Mouse (Mus musculus) macrophage (primary cell): ENCODE data around the gene Fank1. TPM values are rescaled to one million over a fixed set of nuclear protein-coding genes. Genes with fewer than 3 reads are reported as not detected.

Experiments
- H3K27ac ChIP-seq: fragments of 350-480 bp; formaldehyde crosslinking; 2 replicates; pipeline ENCODE4 v1.9.0; 2021
- H3K36me3 ChIP-seq: fragments of 350-480 bp; formaldehyde crosslinking; 2 replicates; pipeline ENCODE4 v1.9.0; 2021; ENCODE audit errors: inconsistent target
- H3K4me3 ChIP-seq: fragments of 350-480 bp; formaldehyde crosslinking; 2 replicates; pipeline ENCODE4 v1.9.0; 2021; ENCODE audit errors: inconsistent target
- H3K79me2 ChIP-seq: fragments of 350-480 bp; formaldehyde crosslinking; 2 replicates; pipeline ENCODE4 v1.9.0; 2021; ENCODE audit errors: inconsistent target
- WGBS: methylation state at CpG from one replicate; pipeline ENCODE4 v1.1.7; 2026; ENCODE audit warnings: inconsistent platforms; ENCODE audit not compliant: missing documents; 5-methylcytosine and 5-hydroxymethylcytosine counted together
- polyA plus RNA-seq: library from polyadenylated mRNA; stranded (reverse); fragments of 250-400 nt; gene quantifications from 3 replicates; pipeline ENCODE4 v1.2.4, GENCODE M21; 2018; ENCODE audit warnings: inconsistent platforms

Gene Fank1
- polyA plus RNA-seq, 1 experiment from 2014 or later, result not detected

DNA sequence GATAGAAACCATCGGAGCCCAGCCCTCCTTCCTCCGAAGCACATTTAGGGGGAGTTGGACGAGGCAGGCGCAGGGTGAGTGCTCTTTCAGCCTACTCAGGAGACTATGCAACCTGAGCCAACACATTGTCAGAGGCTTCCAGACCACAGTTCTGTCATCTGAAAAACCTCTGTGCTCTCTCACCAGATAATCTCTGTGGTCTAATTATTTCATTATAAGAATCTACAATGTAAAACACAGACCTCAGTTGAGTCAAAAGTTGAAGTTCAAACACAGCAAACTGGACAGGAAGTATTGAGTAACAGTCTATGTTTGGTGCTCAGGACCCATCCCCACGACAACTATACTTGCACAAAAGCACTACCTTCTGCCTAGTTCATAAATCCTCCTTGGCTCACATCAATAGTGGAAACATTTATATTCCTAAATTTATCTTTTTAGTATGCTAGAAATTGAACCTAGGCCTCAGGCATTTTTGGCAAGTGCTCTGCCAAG is 18.7 kb upstream of the Fank1 start:
- H3K79me2 ChIP-seq, result peaks cover 5% of the 10 kb centered on the region; the same call in 1 of the 2 replicates
- no peak overlapping the region for H3K4me3 ChIP-seq
- H3K36me3 ChIP-seq, result 0 out of 2 replicates have a peak, but pooled peaks cover 6% of the 10 kb centered on the region
- peak overlapping the region; percentile 22; the same call in 1 of the 2 replicates for H3K27ac ChIP-seq
- WGBS, result 80% methylated on average over 5 of the region's 5 CpGs

DNA sequence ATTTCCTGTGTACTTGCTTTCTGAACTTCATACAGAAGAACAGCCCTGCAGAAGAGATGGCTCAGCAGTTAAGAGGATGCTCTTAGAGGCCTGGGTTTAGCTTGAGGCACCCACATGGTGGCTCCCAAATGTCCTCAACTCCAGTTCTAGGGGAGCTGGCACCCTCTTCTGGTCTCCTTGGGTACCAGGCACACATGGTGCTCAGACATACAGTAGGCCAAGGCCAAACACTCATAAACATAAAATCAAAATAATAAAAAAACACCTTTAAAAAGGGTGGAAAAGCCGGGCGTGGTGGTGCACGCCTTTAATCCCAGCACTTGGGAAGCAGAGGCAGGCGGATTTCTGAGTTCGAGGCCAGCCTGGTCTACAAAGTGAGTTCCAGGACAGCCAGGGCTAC is 17.9 kb upstream of the Fank1 start:
- 0 out of 2 replicates have a peak, but pooled peaks cover 6% of the 10 kb centered on the region for H3K36me3 ChIP-seq
- H3K27ac ChIP-seq, result peak overlapping the region; percentile 22; the same call in 1 of the 2 replicates
- H3K79me2 ChIP-seq, result peaks cover 5% of the 10 kb centered on the region; the same call in 1 of the 2 replicates
- no peak overlapping the region for H3K4me3 ChIP-seq
- WGBS, result 80% methylated on average over 3 of the region's 5 CpGs

DNA sequence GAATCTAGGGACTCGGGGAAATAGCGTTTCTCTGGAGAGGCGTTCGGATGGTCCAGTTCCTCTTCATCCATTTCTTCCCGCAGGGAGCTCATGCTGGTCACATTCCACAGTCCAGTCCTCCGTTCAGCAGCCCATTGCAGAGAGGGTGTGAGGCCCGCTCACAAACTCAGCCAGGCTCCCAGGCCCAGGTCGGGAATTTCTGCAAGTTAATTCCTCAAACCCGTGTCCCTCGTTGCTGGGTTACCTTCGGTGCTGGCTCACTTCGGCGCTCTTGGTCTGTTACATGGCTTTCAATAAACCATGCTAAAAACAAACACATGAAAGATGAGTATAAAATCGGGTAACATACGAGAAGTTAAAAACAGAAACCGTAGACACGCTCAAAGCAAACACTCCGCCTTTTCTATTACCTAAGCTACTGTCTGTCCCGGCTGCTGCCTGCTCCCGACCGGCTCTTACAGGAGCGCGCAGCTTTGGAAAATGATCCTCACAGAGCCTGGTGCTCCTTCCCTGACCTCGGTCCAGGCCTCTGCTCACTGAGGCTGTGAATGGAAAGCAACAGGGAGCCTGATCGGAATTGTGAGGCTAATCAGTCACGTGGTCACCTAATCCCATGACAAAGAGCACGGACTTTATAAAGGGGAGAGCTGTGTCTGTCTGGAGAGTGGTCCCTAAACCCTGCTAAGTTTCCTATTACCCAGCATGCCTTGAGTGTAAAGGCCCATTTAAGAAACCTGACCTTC is 16.9 kb upstream of the Fank1 start:
- Histone ChIP-seq H3K36me3 (0 out of 2 replicates have a peak, but pooled peaks cover 6% of the 10 kb centered on the region), H3K4me3 (no peak overlapping the region)
- 92% methylated on average over 27 of the region's 27 CpGs for WGBS

DNA sequence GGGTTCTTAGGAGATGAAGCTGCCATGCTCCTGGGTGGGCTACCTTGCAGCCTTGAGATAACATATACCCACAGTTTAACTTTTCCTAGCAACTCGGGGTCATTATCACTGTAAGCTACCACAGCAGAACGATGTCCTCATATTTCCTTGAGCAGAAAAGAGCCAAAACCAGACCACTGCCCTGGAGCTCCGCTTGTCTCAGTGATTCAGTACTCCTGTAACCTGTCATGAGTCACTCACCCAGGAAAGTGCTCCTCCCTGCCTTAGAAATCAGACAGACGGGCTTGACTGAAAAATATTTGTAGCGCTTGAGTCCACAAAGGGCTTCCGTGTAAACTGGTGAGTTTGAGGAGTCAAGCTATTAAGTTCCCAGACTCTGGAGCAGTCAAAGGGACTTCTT is 14.0 kb upstream of the Fank1 start:
- no peak overlapping the region for H3K27ac ChIP-seq
- WGBS, result 96% methylated on average over 6 of the region's 6 CpGs
- 0 out of 2 replicates have a peak, but pooled peaks cover 6% of the 10 kb centered on the region for H3K36me3 ChIP-seq
- H3K4me3 ChIP-seq, result no peak overlapping the region
- peaks cover 10% of the 10 kb centered on the region; the same call in 1 of the 2 replicates for H3K79me2 ChIP-seq

More for the DNA sequence above, 16.9 kb upstream of the Fank1 start:
- Histone ChIP-seq H3K79me2 (peaks cover 5% of the 10 kb centered on the region; the same call in 1 of the 2 replicates), H3K27ac (no peak overlapping the region)

DNA sequence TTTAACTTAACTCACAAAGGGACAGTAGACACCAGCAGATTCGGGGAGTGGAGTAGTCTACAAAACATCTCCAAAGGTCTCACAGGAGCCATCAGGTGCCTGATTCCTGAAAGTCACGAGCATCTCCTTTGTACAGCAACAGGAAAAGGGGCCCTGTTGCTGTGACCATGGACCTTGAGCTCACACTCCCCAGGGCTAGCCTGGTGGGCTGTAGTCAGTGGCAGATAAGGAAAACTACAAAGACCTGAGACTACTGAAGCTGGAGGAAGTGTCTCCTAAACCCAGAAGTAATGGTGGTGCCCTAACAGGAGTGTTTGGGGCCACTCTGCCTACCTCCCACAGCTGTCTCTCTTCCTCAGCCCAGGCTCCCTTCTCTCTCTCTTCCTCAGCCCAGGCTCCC is 12.2 kb upstream of the Fank1 start:
- Histone ChIP-seq H3K79me2 (peaks cover 16% of the 10 kb centered on the region; the same call in 1 of the 2 replicates), H3K36me3 (0 out of 2 replicates have a peak, but pooled peaks cover 3% of the 10 kb centered on the region), H3K27ac (no peak overlapping the region), H3K4me3 (no peak overlapping the region)
- 93% methylated on average over 2 of the region's 2 CpGs for WGBS

DNA sequence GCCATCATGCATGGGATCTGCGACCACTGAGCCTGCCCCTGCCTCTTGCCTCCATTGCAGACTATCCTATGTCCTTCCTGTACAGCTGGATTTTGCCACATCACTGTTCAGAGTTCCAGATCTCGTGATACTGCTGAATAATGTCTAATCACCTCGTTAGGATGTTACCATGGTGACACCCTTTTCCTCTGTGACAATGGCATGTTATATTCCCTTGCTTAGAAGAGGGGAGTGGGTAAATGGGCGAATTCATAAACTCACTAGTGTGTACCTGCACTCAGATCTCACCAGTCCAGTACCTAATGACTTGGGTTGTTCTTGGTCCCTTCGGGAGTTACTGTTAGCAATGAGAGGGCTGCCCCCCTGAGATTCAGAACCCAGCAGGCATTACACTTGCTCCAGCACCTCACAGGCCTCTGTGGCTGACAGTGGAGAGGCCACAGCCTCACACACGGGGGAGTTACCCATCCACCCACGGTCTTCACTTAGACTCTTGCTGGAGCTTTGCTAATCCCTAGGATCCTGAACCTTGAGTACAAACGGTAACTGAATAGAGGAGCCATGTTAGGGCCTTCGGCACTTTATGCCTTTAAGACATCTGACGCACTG is 11.3 kb upstream of the Fank1 start:
- Histone ChIP-seq H3K36me3 (no peaks in the 10 kb centered on the region), H3K4me3 (no peak overlapping the region), H3K27ac (no peak overlapping the region), H3K79me2 (peaks cover 24% of the 10 kb centered on the region; the same call in 1 of the 2 replicates)
- WGBS, result 90% methylated on average over 10 of the region's 10 CpGs

DNA sequence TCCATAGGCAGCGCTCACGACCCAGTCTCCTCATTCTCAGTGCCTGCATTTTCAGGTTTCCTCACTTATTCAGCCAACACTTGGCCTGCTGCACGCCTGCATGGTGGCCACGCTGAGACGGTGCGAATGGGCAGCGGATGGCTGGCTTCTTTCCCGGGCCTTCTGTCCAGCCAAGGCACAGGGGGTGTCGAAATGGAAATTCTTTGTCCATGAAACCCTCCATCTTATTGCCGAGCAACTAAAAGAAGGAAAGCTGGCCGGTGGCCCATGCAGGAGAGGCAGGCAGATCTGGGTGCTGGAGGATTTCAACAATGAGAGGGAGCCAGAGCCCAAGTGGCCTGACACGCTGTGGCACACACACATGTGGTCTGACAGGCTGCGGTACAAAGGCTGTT is 10.8 kb upstream of the Fank1 start:
- Histone ChIP-seq H3K4me3 (no peak overlapping the region), H3K36me3 (no peaks in the 10 kb centered on the region)
- whole genome bisulfite sequencing, result 94% methylated on average over 13 of the region's 13 CpGs

DNA sequence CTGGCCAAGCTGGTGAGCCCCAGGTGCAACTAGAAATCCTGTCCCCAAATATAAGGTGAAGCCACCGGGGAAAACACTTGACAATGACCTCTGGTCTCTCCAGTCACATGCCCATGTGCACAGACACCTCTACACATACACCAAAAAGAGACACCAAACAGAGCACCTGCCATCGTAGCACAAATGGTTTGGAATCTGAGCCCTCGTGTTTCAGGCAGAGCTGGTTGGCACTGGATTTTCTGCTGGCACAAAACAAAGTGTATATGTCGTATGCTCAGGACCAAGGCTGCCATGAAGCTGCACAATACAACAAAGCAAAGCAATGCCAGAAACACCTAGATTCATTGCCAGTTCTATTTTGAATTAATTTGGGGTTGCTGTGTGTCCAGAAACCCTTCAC is 8.6 kb upstream of the Fank1 start:
- Histone ChIP-seq H3K36me3 (no peaks in the 10 kb centered on the region), H3K79me2 (peaks cover 46% of the 10 kb centered on the region; the same call in 1 of the 2 replicates), H3K27ac (no peak overlapping the region), H3K4me3 (no peak overlapping the region)
- WGBS, result 96% methylated on average over 4 of the region's 4 CpGs

More for the DNA sequence above, 10.8 kb upstream of the Fank1 start:
- Histone ChIP-seq H3K79me2 (peaks cover 28% of the 10 kb centered on the region; the same call in 1 of the 2 replicates), H3K27ac (no peak overlapping the region)

DNA sequence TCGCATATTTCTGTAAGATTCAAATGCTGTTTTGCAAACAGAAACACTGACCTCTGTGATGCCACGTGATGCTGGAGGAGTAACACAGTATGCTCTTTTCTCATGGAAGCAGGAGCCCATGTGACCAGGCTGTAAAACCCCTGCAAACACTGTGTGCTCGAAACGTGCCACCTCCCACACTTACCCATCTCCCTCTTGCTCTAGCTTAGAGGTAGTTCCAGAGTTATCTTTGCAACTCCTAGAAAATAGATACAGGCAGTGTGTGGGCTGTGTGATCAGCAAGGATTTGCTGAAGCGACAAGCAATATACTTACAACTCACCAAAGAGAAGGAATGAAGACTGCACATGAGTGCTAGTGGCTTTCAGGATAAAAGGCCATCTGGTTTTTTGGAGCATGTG is 8.1 kb upstream of the Fank1 start:
- 93% methylated on average over 5 of the region's 5 CpGs for WGBS
- H3K36me3 ChIP-seq, result no peaks in the 10 kb centered on the region
- H3K4me3 ChIP-seq, result no peak overlapping the region
- peaks cover 51% of the 10 kb centered on the region; the same call in 1 of the 2 replicates for H3K79me2 ChIP-seq
- no peak overlapping the region for H3K27ac ChIP-seq

DNA sequence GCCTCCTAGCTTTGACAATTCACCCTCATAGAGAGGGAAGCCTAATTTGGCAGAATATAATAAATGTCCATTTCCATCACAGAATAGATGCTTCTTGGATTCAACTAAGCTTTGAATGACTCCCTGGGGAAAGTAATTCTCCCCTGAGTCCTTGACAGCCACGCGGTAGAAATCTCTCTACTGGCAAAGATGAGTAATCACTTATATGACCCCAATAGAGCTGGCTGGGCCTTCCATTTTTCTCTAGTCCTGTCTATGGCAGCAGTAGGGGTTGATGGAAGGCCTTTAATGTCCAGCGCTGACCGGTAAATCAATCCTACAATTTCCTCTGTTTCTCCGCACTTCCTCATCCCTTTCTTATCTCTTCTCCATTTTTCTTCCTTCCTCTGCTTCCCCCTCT is 1.5 kb upstream of the Fank1 start:
- H3K36me3 ChIP-seq, result no peaks in the 10 kb centered on the region
- no peak overlapping the region for H3K4me3 ChIP-seq
- no peak overlapping the region for H3K27ac ChIP-seq
- WGBS, result 75% methylated on average over 5 of the region's 5 CpGs
- H3K79me2 ChIP-seq, result peaks cover 44% of the 10 kb centered on the region; the same call in 1 of the 2 replicates

DNA sequence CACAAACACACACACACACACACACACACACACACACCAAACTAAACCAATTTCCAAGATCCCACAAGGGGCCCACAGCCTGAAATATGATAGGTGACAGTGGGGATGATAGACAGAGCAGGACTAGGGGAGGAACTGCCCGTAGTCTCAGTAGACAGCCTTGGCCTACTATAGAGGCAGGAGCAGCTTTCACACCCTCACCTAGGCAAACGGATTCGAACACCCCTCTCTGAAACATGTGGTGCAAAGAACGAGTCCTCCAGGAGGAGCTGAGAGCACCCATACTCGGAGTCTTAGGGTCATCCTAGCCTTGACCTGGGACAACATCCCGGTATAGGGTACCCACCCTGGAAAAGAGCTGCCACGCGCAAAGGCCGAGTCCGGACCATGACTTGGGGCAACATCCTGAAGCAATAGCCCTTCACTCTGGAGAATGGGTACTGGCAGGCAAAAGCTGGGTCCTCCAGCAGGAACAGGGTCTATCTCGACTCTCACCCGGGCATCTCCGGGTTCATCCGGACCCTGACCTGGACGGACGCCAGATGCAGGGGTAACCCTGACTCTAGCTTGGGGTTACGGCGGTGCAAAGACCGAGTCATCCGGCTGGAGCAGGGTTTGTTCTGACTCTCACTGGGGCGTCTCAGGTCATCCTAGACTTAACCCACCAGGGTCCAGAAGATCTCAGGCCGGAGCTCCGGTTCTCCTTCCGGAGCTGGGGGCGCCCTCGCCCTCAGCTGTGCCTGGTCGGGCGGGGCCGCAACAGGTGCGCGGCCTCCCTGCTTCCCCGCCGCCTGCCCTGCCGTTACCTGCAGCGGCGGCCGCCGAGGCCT is 650 bp upstream of the Fank1 start:
- Histone ChIP-seq H3K27ac (no peak overlapping the region), H3K79me2 (peaks cover 35% of the 10 kb centered on the region; the same call in 1 of the 2 replicates), H3K36me3 (no peaks in the 10 kb centered on the region), H3K4me3 (peak overlapping the region; percentile 82)
- 4% methylated on average over 38 of the region's 38 CpGs for WGBS

DNA sequence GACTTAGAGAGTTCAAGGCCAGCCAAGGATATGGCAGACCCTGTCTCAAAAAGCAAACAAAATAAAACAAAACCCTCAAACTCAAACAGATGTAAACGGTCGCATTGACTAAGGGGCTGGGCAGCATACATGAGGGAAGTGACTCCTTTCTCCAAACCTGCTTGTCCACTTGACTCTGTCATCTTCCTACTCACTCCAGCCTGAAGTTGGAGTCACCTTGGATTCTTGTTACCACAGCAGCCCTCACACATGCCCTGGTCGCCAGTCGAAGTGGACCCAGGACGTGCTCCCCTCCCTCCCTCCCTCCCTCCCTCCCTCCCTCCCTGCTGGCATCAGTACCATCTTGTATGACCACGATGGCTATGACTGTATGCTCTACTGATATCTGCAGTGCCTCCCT is 4.9 kb downstream of the Fank1 start:
- no peak overlapping the region for H3K27ac ChIP-seq
- no peaks in the 10 kb centered on the region for H3K79me2 ChIP-seq
- WGBS, result 86% methylated on average over 5 of the region's 6 CpGs
- no peaks in the 10 kb centered on the region for H3K36me3 ChIP-seq
- no peak overlapping the region for H3K4me3 ChIP-seq

DNA sequence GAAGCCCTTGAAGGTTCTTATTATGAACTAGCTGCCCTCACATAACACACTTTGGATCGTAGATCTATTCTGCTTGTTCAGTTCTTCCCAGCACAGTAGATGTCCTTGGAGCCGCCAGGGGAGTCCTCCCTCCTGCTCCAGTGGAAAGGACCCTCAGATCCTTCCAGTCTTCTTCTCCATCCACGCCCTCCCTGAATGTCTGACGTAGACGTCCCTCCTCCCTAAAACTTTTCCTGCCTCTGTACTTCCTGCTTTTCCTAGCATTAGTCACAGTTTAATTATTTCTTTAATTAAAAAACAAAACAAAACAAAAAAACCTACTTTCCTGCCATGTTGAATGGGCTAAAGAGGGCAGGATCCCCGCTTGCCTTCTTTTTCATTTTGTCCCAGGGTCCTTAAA is 5.3 kb downstream of the Fank1 start:
- Histone ChIP-seq H3K27ac (no peak overlapping the region), H3K79me2 (no peaks in the 10 kb centered on the region), H3K36me3 (no peaks in the 10 kb centered on the region), H3K4me3 (no peak overlapping the region)
- WGBS, result 92% methylated on average over 6 of the region's 6 CpGs

DNA sequence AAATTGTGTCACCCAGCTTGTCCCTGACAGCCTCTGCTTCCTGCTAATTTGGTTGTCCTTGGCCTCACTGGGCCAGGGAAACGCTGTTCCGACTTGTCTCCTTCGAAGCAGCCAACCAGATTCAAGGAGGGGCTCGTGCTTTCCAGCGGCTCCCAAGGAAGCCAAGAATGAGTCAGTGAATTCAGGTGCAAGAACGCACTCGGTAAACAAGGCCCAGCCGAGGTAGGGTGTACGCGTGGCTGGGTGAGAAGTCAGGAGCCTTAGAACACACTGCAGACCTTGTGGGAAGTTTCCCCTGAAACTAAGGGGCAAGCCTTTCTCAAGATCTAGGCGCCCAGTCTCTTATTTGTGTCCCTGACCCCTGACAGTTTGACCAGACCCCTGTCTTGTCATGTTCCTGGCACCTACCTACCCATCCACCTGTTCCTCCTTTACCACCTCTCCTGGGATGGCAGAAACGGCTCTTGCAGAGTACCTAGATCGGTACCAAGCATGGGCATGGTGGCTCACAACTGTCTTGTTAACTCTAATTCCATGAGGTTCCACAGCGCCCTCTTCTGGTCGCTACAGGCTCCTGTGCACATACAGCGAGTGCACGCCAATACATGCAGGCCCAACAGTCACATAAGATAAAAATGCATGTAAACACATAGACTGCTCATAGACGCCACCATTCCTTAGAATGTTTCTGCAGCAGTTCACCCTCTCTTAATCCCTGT is 6.2 kb downstream of the Fank1 start, which contains the start of gene Dhx32:
Dhx32 (minus strand) TSS at position 10 of the 719 bp plus-strand sequence.
- no peaks in the 10 kb centered on the region for H3K79me2 ChIP-seq
- WGBS, result 63% methylated on average over 17 of the region's 18 CpGs
- H3K4me3 ChIP-seq, result no peak within 1 kb of the TSS
- no peak within 1 kb of the TSS for H3K27ac ChIP-seq
- no peaks in the 10 kb centered on the region for H3K36me3 ChIP-seq
